In the genomic region with DNA sequence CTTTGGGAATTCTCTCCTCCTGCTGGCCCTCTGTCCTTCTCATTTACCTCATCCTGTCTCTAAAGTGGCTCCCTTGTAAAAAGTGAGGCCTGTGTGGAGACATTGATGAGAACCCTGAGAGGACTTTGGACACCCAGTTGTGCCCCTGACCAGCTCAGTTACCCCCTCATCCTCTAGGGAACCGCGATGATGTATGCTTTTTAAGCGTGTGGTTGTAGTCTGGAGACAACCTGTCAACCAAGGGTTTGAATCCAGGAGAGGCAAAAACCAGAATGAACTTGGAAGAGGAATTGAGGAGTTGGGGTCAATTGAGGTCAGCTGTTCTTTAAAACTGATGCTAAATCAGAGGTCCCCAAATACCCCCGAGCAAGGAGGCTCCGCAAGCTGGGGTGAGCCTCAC, we compare ENCODE assay signal across 9 mouse cellular contexts. TPM values are rescaled to one million over a fixed set of nuclear protein-coding genes. Genes with fewer than 3 reads are reported as not detected.
A peak's percentile ranks its signal among the peaks of the same experiment; 100 is the strongest.
DNase-seq lines count a peak whose midpoint lies in the region; ATAC-seq and TF ChIP-seq lines count a peak whose summit lies in the region.
"Had no signal": no experiment of that assay in that cellular context is flagged by ENCODE, and none has a peak within 500 bp of the region (broad histone marks: within the 10 kb centered on the region; RNA-seq: fewer than 3 reads in every experiment).

No protein-coding gene starts in this region.

- H3K4me2 ChIP-seq in lung, embryonic 14.5 days, result peak overlapping the region; percentile 82
- H3K4me2 ChIP-seq in forebrain, embryonic 14.5 days (ENCODE audit: low read length), result peak overlapping the region; percentile 73
- peak overlapping the region; percentile 85 for H3K4me2 ChIP-seq in limb, embryonic 13.5 days (replicated peaks)

- ATAC-seq in lung, embryonic 14.5 days (ENCODE audit: insufficient read depth), result no peak
- peak; percentile 6; the same call in 1 of the 2 replicates for ATAC-seq in forebrain, embryonic 14.5 days
- ATAC-seq in limb, embryonic 13.5 days (ENCODE audit: low FRiP score, low read depth), result no peak

- no peak for DNase-seq in lung, embryonic 14.5 days
- DNase-seq in lung, adult 18-20 months, result no peak
- DNase-seq in forebrain, embryonic 14.5 days (ENCODE audit: low spot score), result no peak
- DNase-seq in left cerebral cortex, adult 11 months (ENCODE audit: low spot score), result no peak
- no peak for DNase-seq in adrenal gland, postnatal 10 days
- no peak for DNase-seq in frontal cortex, postnatal 36 days (ENCODE audit: low spot score in 2 of 2)
- DNase-seq: thymus, postnatal 36 days had no signal

- 0 out of 2 replicates have a peak, but pooled peaks cover 4% of the 10 kb centered on the region for H3K4me1 ChIP-seq in lung, embryonic 14.5 days (ENCODE audit: insufficient read depth)
- peaks cover 14% of the 10 kb centered on the region for H3K4me1 ChIP-seq in forebrain, embryonic 14.5 days (ENCODE audit: control insufficient read depth, insufficient read depth, low read length)
- peaks cover 15% of the 10 kb centered on the region for H3K4me1 ChIP-seq in limb, embryonic 13.5 days
- no peaks in the 10 kb centered on the region for H3K4me1 ChIP-seq in small intestine, adult 2 months (ENCODE audit: control insufficient read depth, insufficient read depth, insufficient read length, low read length)

- peak overlapping the region; percentile 61 for H3K4me3 ChIP-seq in lung, embryonic 14.5 days (ENCODE audit: low read depth, low read length)
- peak overlapping the region; percentile 79 for H3K4me3 ChIP-seq in forebrain, embryonic 14.5 days (ENCODE audit: low read depth, low read length)
- peak overlapping the region; percentile 74 for H3K4me3 ChIP-seq in limb, embryonic 13.5 days
- peak overlapping the region; percentile 45 for H3K4me3 ChIP-seq in small intestine, adult 2 months (ENCODE audit: low read depth, low read length)

- no peaks in the 10 kb centered on the region for H3K27me3 ChIP-seq in lung, embryonic 14.5 days (ENCODE audit: insufficient read depth, low read length)
- H3K27me3 ChIP-seq in forebrain, embryonic 14.5 days (replicated peaks; ENCODE audit: control insufficient read depth, insufficient read depth, low read length), result no peaks in the 10 kb centered on the region
- H3K27me3 ChIP-seq in limb, embryonic 13.5 days, result peaks cover 8% of the 10 kb centered on the region; the same call in 1 of the 2 replicates
- 0 out of 2 replicates have a peak, but pooled peaks cover 8% of the 10 kb centered on the region for H3K27me3 ChIP-seq in small intestine, adult 2 months (ENCODE audit: control insufficient read depth, insufficient read depth, low read length)

- no peak overlapping the region for H3K27ac ChIP-seq in lung, embryonic 14.5 days (ENCODE audit: low read depth)
- peak overlapping the region; percentile 88 for H3K27ac ChIP-seq in forebrain, embryonic 14.5 days (ENCODE audit: low read depth, low read length)
- no peak overlapping the region for H3K27ac ChIP-seq in limb, embryonic 13.5 days
- H3K27ac ChIP-seq in small intestine, adult 2 months (ENCODE audit: insufficient read depth, low read depth, low read length), result no peak overlapping the region

- H3K9ac ChIP-seq in lung, embryonic 14.5 days, result peak overlapping the region; percentile 71
- peak overlapping the region; percentile 96 for H3K9ac ChIP-seq in forebrain, embryonic 14.5 days (ENCODE audit: low read length)
- H3K9ac ChIP-seq in limb, embryonic 13.5 days, result peak overlapping the region; percentile 81

- no peak for TF ChIP-seq POLR2A in small intestine, adult 2 months (IDR thresholded peaks at IDR 0.05; ENCODE audit: low read depth, low read length)

- 39% methylated on average over 5 of the region's 5 CpGs for WGBS in lung, embryonic 14.5 days
- 32% methylated on average over 5 of the region's 5 CpGs for WGBS in forebrain, embryonic 14.5 days
- WGBS in limb, embryonic 13.5 days, result 47% methylated on average over 5 of the region's 5 CpGs
- WGBS in small intestine, adult 2 months, result 51% methylated on average over 5 of the region's 5 CpGs

- no peaks in the 10 kb centered on the region for H3K9me3 ChIP-seq in lung, embryonic 14.5 days (ENCODE audit: low read depth, low read length)
- no peaks in the 10 kb centered on the region for H3K9me3 ChIP-seq in forebrain, embryonic 14.5 days (replicated peaks; ENCODE audit: control insufficient read depth, low read length)
- no peaks in the 10 kb centered on the region for H3K9me3 ChIP-seq in limb, embryonic 13.5 days

- H3K36me3 ChIP-seq in lung, embryonic 14.5 days (ENCODE audit: insufficient read depth), result peaks cover 9% of the 10 kb centered on the region; the same call in 1 of the 2 replicates
- peaks cover 17% of the 10 kb centered on the region for H3K36me3 ChIP-seq in forebrain, embryonic 14.5 days (ENCODE audit: control insufficient read depth, insufficient read depth, low read length)
- peaks cover 17% of the 10 kb centered on the region for H3K36me3 ChIP-seq in limb, embryonic 13.5 days
- H3K36me3 ChIP-seq in small intestine, adult 2 months (ENCODE audit: control insufficient read depth, insufficient read depth, low read length), result no peaks in the 10 kb centered on the region

- no peak for TF ChIP-seq CTCF in lung, embryonic 14.5 days (IDR thresholded peaks at IDR 0.05; ENCODE audit: low read depth)
- TF ChIP-seq CTCF in small intestine, adult 2 months (IDR thresholded peaks at IDR 0.05; ENCODE audit: extremely low read depth, insufficient read length, insufficient replicate concordance, low read depth, low read length), result no peak

RNA-seq across cellular contexts. Expression of a gene that starts 0.4 kb away (rescaled TPM):
- 8.2 and 11.2 TPM in 2 replicates for polyA plus RNA-seq in lung, embryonic 14.5 days (2014; fragmentation: Nextera tagmentation; extraction: Ambion mirVana)
- polyA plus RNA-seq in forebrain, embryonic 14.5 days (2014; fragmentation: Nextera tagmentation; extraction: Ambion mirVana), result 21.4 and 22.3 TPM in 2 replicates
- polyA plus RNA-seq in limb, embryonic 13.5 days (2015; fragmentation: Nextera tagmentation; extraction: Ambion mirVana), result 8.9 and 9.6 TPM in 2 replicates
- 4.2 and 5.0 TPM in 2 replicates for polyA plus RNA-seq in small intestine, adult 2 months (2012; rRNA removed)
- 10 to 100 TPM; 15.6 to 17.7 TPM for total RNA-seq in adrenal gland, postnatal 10 days (2021)

RNA-seq across cellular contexts. Expression of a gene that starts 29.5 kb away (rescaled TPM):
- polyA plus RNA-seq in lung, embryonic 14.5 days (2014; fragmentation: Nextera tagmentation; extraction: Ambion mirVana), result 1.4 and 1.8 TPM in 2 replicates
- polyA plus RNA-seq in forebrain, embryonic 14.5 days (2014; fragmentation: Nextera tagmentation; extraction: Ambion mirVana), result 2.1 and 4.2 TPM in 2 replicates
- 1.4 and 2.0 TPM in 2 replicates for polyA plus RNA-seq in limb, embryonic 13.5 days (2015; fragmentation: Nextera tagmentation; extraction: Ambion mirVana)
- polyA plus RNA-seq in small intestine, adult 2 months (2012; rRNA removed), result 0.11 and 0.95 TPM in 2 replicates
- total RNA-seq in adrenal gland, postnatal 10 days (2021), result 1 to 10 TPM; 2.0 to 3.8 TPM
